Mouse (Mus musculus): ENCODE data around the gene Slc24a1.

- TF ChIP-seq POLR2A (IDR thresholded peaks at IDR 0.05; ENCODE audit: insufficient read length, low read depth): no peak
- TF ChIP-seq TCF3 (IDR thresholded peaks at IDR 0.05; ENCODE audit: insufficient read length, low read depth): no peak
- TF ChIP-seq MYOG (IDR thresholded peaks at IDR 0.05; ENCODE audit: control insufficient read depth in 1 of 3, insufficient read depth in 1 of 3, insufficient read length in 2 of 3, low read depth in 2 of 3): no peak
- no peak for TF ChIP-seq TCF12 (IDR thresholded peaks at IDR 0.05; ENCODE audit: insufficient read depth, poor library complexity, severe bottlenecking)
- no peak for TF ChIP-seq MYOD1 (IDR thresholded peaks at IDR 0.05; ENCODE audit: control insufficient read depth in 1 of 3, insufficient read length in 2 of 3, low read depth in 2 of 3)
- no peak for TF ChIP-seq MAX (IDR thresholded peaks at IDR 0.05; ENCODE audit: low read depth)
- no peak for TF ChIP-seq USF1 (IDR thresholded peaks at IDR 0.05; ENCODE audit: low read depth)
- no peak for TF ChIP-seq REST (IDR thresholded peaks at IDR 0.05; ENCODE audit: insufficient read depth, insufficient read length)
- no peak for TF ChIP-seq CEBPB (IDR thresholded peaks at IDR 0.05; ENCODE audit: insufficient read depth, poor library complexity, severe bottlenecking)
- no peak for TF ChIP-seq POLR2AphosphoS2 (IDR thresholded peaks at IDR 0.05; ENCODE audit: insufficient read length, low read depth)
- no peak for TF ChIP-seq SRF (IDR thresholded peaks at IDR 0.05; ENCODE audit: control insufficient read depth, insufficient read length, low read depth)
These were observed 54.8 kb downstream of the Slc24a1 start for GRCm38 (mm10) chr9:64896605-64897004.
